Mouse (Mus musculus): Measurements from ENCODE around the gene Krt7. TPM values are rescaled to one million over a fixed set of nuclear protein-coding genes. Genes with fewer than 3 reads are reported as not detected.

The Krt7 gene
- polyA plus RNA-seq, 1 experiment from 2014 or later, result 1.7 TPM

- no peaks in the 10 kb centered on the region for H3K36me3 ChIP-seq (replicated peaks)
- no peaks in the 10 kb centered on the region for H3K9me3 ChIP-seq (replicated peaks)
- WGBS (ENCODE audit: insufficient replicate concordance), result 42% methylated on average over 2 of the region's 2 CpGs
- no peak for ATAC-seq (ENCODE audit: insufficient read depth)
- no peak within 1 kb of the TSS for H3K9ac ChIP-seq
- no peak within 1 kb of the TSS for H3K4me2 ChIP-seq
- H3K4me3 ChIP-seq (replicated peaks), result no peak within 1 kb of the TSS
- H3K4me1 ChIP-seq (replicated peaks), result no peaks in the 10 kb centered on the region
- H3K27me3 ChIP-seq, result no peaks in the 10 kb centered on the region
- H3K27ac ChIP-seq (replicated peaks), result no peak within 1 kb of the TSS
Observed at GRCm38 (mm10) chr15:101447444-101447843, 36.6 kb downstream of the Krt7 start, which contains the start of gene Krt88. TSS of gene Krt88 (plus strand) at chr15:101447744.

- WGBS (ENCODE audit: insufficient replicate concordance), result 4% methylated on average over 13 of the region's 13 CpGs
- Histone ChIP-seq H3K27me3 (no peaks in the 10 kb centered on the region), H3K9me3 (replicated peaks) (no peaks in the 10 kb centered on the region), H3K4me3 (replicated peaks) (no peak overlapping the region), H3K4me2 (no peak overlapping the region), H3K9ac (no peak overlapping the region), H3K27ac (replicated peaks) (no peak overlapping the region), H3K4me1 (replicated peaks) (no peaks in the 10 kb centered on the region), H3K36me3 (replicated peaks) (no peaks in the 10 kb centered on the region)
- no peak for ATAC-seq (ENCODE audit: insufficient read depth)
Observed at GRCm38 (mm10) chr15:101453093-101453736, 42.4 kb downstream of the Krt7 start.

- 67% methylated on average over 8 of the region's 8 CpGs for WGBS (ENCODE audit: insufficient replicate concordance)
- Histone ChIP-seq H3K27me3 (0 out of 2 replicates have a peak, but pooled peaks cover 4% of the 10 kb centered on the region), H3K9ac (no peak overlapping the region), H3K4me3 (replicated peaks) (no peak overlapping the region), H3K4me2 (no peak overlapping the region), H3K4me1 (replicated peaks) (no peaks in the 10 kb centered on the region), H3K9me3 (replicated peaks) (no peaks in the 10 kb centered on the region), H3K36me3 (replicated peaks) (no peaks in the 10 kb centered on the region), H3K27ac (replicated peaks) (no peak overlapping the region)
- no peak for ATAC-seq (ENCODE audit: insufficient read depth)
Observed at GRCm38 (mm10) chr15:101454774-101455173, 43.9 kb downstream of the Krt7 start.

GRCm38 (mm10) chr15:101455292-101455691, 44.4 kb downstream of the Krt7 start:
- H3K9me3 ChIP-seq (replicated peaks), result no peaks in the 10 kb centered on the region
- H3K4me3 ChIP-seq (replicated peaks), result no peak overlapping the region
- 74% methylated on average over 2 of the region's 2 CpGs for WGBS (ENCODE audit: insufficient replicate concordance)
- 0 out of 2 replicates have a peak, but pooled peaks cover 4% of the 10 kb centered on the region for H3K27me3 ChIP-seq
- no peak overlapping the region for H3K4me2 ChIP-seq
- no peak overlapping the region for H3K9ac ChIP-seq
- no peak overlapping the region for H3K27ac ChIP-seq (replicated peaks)
- no peaks in the 10 kb centered on the region for H3K4me1 ChIP-seq (replicated peaks)
- ATAC-seq (ENCODE audit: insufficient read depth), result no peak
- no peaks in the 10 kb centered on the region for H3K36me3 ChIP-seq (replicated peaks)

- Histone ChIP-seq H3K9me3 (replicated peaks) (no peaks in the 10 kb centered on the region), H3K4me2 (no peak overlapping the region), H3K36me3 (replicated peaks) (no peaks in the 10 kb centered on the region), H3K27me3 (0 out of 2 replicates have a peak, but pooled peaks cover 4% of the 10 kb centered on the region), H3K9ac (no peak overlapping the region), H3K4me3 (replicated peaks) (no peak overlapping the region), H3K4me1 (replicated peaks) (no peaks in the 10 kb centered on the region), H3K27ac (replicated peaks) (no peak overlapping the region)
- 67% methylated on average over 6 of the region's 6 CpGs for WGBS (ENCODE audit: insufficient replicate concordance)
- ATAC-seq (ENCODE audit: insufficient read depth), result no peak
Observed at GRCm38 (mm10) chr15:101455891-101456290, 45.0 kb downstream of the Krt7 start.

GRCm38 (mm10) chr15:101458361-101458930, 47.6 kb downstream of the Krt7 start:
- no peak for ATAC-seq (ENCODE audit: insufficient read depth)
- WGBS (ENCODE audit: insufficient replicate concordance), result 62% methylated on average over 16 of the region's 16 CpGs
- Histone ChIP-seq H3K36me3 (replicated peaks) (no peaks in the 10 kb centered on the region), H3K27me3 (0 out of 2 replicates have a peak, but pooled peaks cover 4% of the 10 kb centered on the region), H3K9ac (no peak overlapping the region), H3K4me2 (no peak overlapping the region), H3K4me1 (replicated peaks) (no peaks in the 10 kb centered on the region), H3K4me3 (replicated peaks) (no peak overlapping the region), H3K27ac (replicated peaks) (no peak overlapping the region), H3K9me3 (replicated peaks) (no peaks in the 10 kb centered on the region)

GRCm38 (mm10) chr15:101459283-101459682, 48.4 kb downstream of the Krt7 start:
- Histone ChIP-seq H3K4me1 (replicated peaks) (no peaks in the 10 kb centered on the region), H3K4me2 (no peak overlapping the region), H3K9ac (no peak overlapping the region), H3K4me3 (replicated peaks) (no peak overlapping the region), H3K36me3 (replicated peaks) (no peaks in the 10 kb centered on the region), H3K27me3 (0 out of 2 replicates have a peak, but pooled peaks cover 4% of the 10 kb centered on the region), H3K9me3 (replicated peaks) (no peaks in the 10 kb centered on the region), H3K27ac (replicated peaks) (no peak overlapping the region)
- no peak for ATAC-seq (ENCODE audit: insufficient read depth)
- 70% methylated on average over 14 of the region's 14 CpGs for WGBS (ENCODE audit: insufficient replicate concordance)

- 80% methylated on average over 13 of the region's 13 CpGs for whole genome bisulfite sequencing (ENCODE audit: insufficient replicate concordance)
- H3K4me2 ChIP-seq, result no peak within 1 kb of the TSS
- no peak for ATAC-seq (ENCODE audit: insufficient read depth)
- H3K27me3 ChIP-seq, result 0 out of 2 replicates have a peak, but pooled peaks cover 4% of the 10 kb centered on the region
- H3K4me1 ChIP-seq (replicated peaks), result no peaks in the 10 kb centered on the region
- no peak within 1 kb of the TSS for H3K4me3 ChIP-seq (replicated peaks)
- no peak within 1 kb of the TSS for H3K9ac ChIP-seq
- no peak within 1 kb of the TSS for H3K27ac ChIP-seq (replicated peaks)
- H3K9me3 ChIP-seq (replicated peaks), result no peaks in the 10 kb centered on the region
- H3K36me3 ChIP-seq (replicated peaks), result no peaks in the 10 kb centered on the region
Observed at GRCm38 (mm10) chr15:101463651-101464050, 52.8 kb downstream of the Krt7 start, which contains the start of gene Krt81. TSS of gene Krt81 (minus strand) at chr15:101463751.

- Histone ChIP-seq H3K4me1 (replicated peaks) (no peaks in the 10 kb centered on the region), H3K9me3 (replicated peaks) (no peaks in the 10 kb centered on the region), H3K9ac (no peak overlapping the region), H3K27me3 (no peaks in the 10 kb centered on the region), H3K27ac (replicated peaks) (no peak overlapping the region), H3K36me3 (replicated peaks) (no peaks in the 10 kb centered on the region), H3K4me3 (replicated peaks) (no peak overlapping the region), H3K4me2 (no peak overlapping the region)
- 29% methylated on average over 4 of the region's 4 CpGs for WGBS (ENCODE audit: insufficient replicate concordance)
- no peak for ATAC-seq (ENCODE audit: insufficient read depth)
Observed at GRCm38 (mm10) chr15:101469093-101469492, 58.2 kb downstream of the Krt7 start.

- H3K36me3 ChIP-seq (replicated peaks), result no peaks in the 10 kb centered on the region
- ATAC-seq (ENCODE audit: insufficient read depth), result no peak
- H3K27ac ChIP-seq (replicated peaks), result no peak within 1 kb of the TSS
- H3K27me3 ChIP-seq, result 0 out of 2 replicates have a peak, but pooled peaks cover 4% of the 10 kb centered on the region
- no peaks in the 10 kb centered on the region for H3K4me1 ChIP-seq (replicated peaks)
- no peaks in the 10 kb centered on the region for H3K9me3 ChIP-seq (replicated peaks)
- H3K9ac ChIP-seq, result no peak within 1 kb of the TSS
- no peak within 1 kb of the TSS for H3K4me2 ChIP-seq
- 16% methylated on average over 10 of the region's 10 CpGs for WGBS (ENCODE audit: insufficient replicate concordance)
- H3K4me3 ChIP-seq (replicated peaks), result no peak within 1 kb of the TSS
Observed at GRCm38 (mm10) chr15:101472952-101473528, 62.2 kb downstream of the Krt7 start, which contains the start of gene Krt86. TSS of gene Krt86 (plus strand) at chr15:101473478.

GRCm38 (mm10) chr15:101479007-101479665, 68.3 kb downstream of the Krt7 start:
- H3K36me3 ChIP-seq (replicated peaks), result no peaks in the 10 kb centered on the region
- no peak overlapping the region for H3K9ac ChIP-seq
- WGBS (ENCODE audit: insufficient replicate concordance), result 8% methylated on average over 31 of the region's 31 CpGs
- 0 out of 2 replicates have a peak overlapping the region, but pooled peaks have one; percentile 10 for H3K4me3 ChIP-seq (replicated peaks)
- peak overlapping the region; percentile 15 for H3K4me2 ChIP-seq
- ATAC-seq (ENCODE audit: insufficient read depth), result no peak
- H3K4me1 ChIP-seq (replicated peaks), result no peaks in the 10 kb centered on the region
- H3K27ac ChIP-seq (replicated peaks), result no peak overlapping the region
- H3K9me3 ChIP-seq (replicated peaks), result no peaks in the 10 kb centered on the region
- H3K27me3 ChIP-seq, result peaks cover 19% of the 10 kb centered on the region; the same call in 1 of the 2 replicates

All from liver, embryonic 15.5 days (tissue).